In the genomic region with DNA sequence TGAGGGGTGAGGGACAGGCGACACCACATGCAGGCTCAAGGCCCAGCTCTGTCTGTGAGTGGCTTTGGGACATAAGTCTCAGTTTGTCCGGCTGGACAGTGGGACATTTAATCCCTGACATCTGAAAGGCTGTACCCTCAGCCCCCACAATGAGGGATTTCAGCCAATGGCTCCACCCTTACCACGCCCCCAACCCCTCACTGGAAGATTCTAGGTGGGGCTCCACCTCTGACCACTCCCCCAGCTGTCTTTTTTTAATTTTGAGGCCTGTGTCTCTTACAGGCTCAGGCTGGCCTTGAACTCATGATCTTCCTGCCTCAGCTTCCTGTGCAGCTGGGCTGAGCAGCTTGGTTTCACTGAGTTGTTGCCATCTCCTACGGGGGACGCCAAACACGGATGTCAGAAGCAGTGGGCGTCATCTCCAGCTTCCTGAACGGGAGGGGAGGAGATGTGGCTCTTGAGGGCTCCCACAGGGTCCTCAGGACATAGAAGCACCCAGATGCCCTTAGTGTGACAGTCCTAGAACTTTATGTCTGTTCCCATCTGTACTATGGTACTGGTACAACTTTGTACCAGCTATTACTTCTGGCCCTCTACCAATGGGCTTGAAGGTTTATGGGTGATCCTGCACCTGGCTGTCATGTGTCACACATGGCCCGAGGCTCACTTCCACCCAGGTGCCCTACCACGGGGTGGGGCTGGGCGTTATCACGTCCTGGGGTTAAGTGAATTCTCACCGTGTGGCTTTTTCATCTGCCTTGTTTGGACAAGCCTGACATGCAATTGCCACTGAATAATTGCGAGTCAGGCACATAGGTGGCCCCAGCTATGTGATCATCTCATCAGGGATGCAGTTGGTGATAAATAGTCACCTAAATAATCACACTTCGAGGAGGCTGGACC, we compare ENCODE assay signal across 9 mouse cellular contexts. TPM values are rescaled to one million over a fixed set of nuclear protein-coding genes. Genes with fewer than 3 reads are reported as not detected.
A peak's percentile ranks its signal among the peaks of the same experiment; 100 is the strongest.
DNase-seq lines count a peak whose midpoint lies in the region; ATAC-seq and TF ChIP-seq lines count a peak whose summit lies in the region.
"Had no signal": no experiment of that assay in that cellular context is flagged by ENCODE, and none has a peak within 500 bp of the region (broad histone marks: within the 10 kb centered on the region; RNA-seq: fewer than 3 reads in every experiment).

No protein-coding gene starts in this region.

- H3K27ac ChIP-seq in intestine, embryonic 14.5 days (ENCODE audit: low read depth): no peak overlapping the region
- no peak overlapping the region for H3K27ac ChIP-seq in intestine, embryonic 15.5 days
- peak overlapping the region; percentile 4; the same call in 1 of the 2 replicates for H3K27ac ChIP-seq in forebrain, postnatal 0 days (ENCODE audit: low read depth, low read length)
- peak overlapping the region; percentile 88 for H3K27ac ChIP-seq in macrophage
- H3K27ac ChIP-seq: liver, embryonic 14.5 days had no signal

- peak; percentile 48 for DNase-seq in intestine, embryonic 14.5 days (ENCODE audit: low spot score)
- peak; percentile 37 for DNase-seq in thymus, postnatal 0 days (ENCODE audit: low spot score)
- DNase-seq in thymus, adult 18-20 months: no peak
- no peak for DNase-seq in forebrain, postnatal 0 days
- DNase-seq in testis, postnatal 14 days (ENCODE audit: low spot score): peak; percentile 55
- no peak for DNase-seq in frontal cortex, postnatal 10 days (ENCODE audit: low spot score in 2 of 2)

- H3K27me3 ChIP-seq in intestine, embryonic 14.5 days (replicated peaks; ENCODE audit: control insufficient read depth, insufficient read depth, low read length): 0 out of 2 replicates have a peak, but pooled peaks cover 3% of the 10 kb centered on the region
- H3K27me3 ChIP-seq in intestine, embryonic 15.5 days (replicated peaks): 0 out of 2 replicates have a peak, but pooled peaks cover 7% of the 10 kb centered on the region
- no peaks in the 10 kb centered on the region for H3K27me3 ChIP-seq in forebrain, postnatal 0 days (ENCODE audit: insufficient read depth, low read length)

- no peaks in the 10 kb centered on the region for H3K79me2 ChIP-seq in macrophage (ENCODE audit: inconsistent target)

- no peaks in the 10 kb centered on the region for H3K9me3 ChIP-seq in intestine, embryonic 14.5 days (ENCODE audit: control insufficient read depth, low read length)
- no peaks in the 10 kb centered on the region for H3K9me3 ChIP-seq in intestine, embryonic 15.5 days
- H3K9me3 ChIP-seq in forebrain, postnatal 0 days (ENCODE audit: low read length): no peaks in the 10 kb centered on the region

- no peak overlapping the region for H3K4me3 ChIP-seq in intestine, embryonic 14.5 days (ENCODE audit: low read depth, low read length)
- no peak overlapping the region for H3K4me3 ChIP-seq in intestine, embryonic 15.5 days (replicated peaks)
- H3K4me3 ChIP-seq in forebrain, postnatal 0 days (ENCODE audit: low read depth, low read length): no peak overlapping the region
- peak overlapping the region; percentile 45 for H3K4me3 ChIP-seq in macrophage (ENCODE audit: inconsistent target)

- no peaks in the 10 kb centered on the region for H3K36me3 ChIP-seq in intestine, embryonic 14.5 days (ENCODE audit: control insufficient read depth, insufficient read depth, low read length)
- H3K36me3 ChIP-seq in intestine, embryonic 15.5 days: no peaks in the 10 kb centered on the region
- H3K36me3 ChIP-seq in forebrain, postnatal 0 days (ENCODE audit: insufficient read depth): no peaks in the 10 kb centered on the region
- no peaks in the 10 kb centered on the region for H3K36me3 ChIP-seq in macrophage (ENCODE audit: inconsistent target)

- TF ChIP-seq CTCF in forebrain, postnatal 0 days (IDR thresholded peaks at IDR 0.05; ENCODE audit: low read depth): no peak

- no peak for ATAC-seq in intestine, embryonic 14.5 days (replicated peaks; ENCODE audit: low FRiP score, low TSS enrichment, low read depth)
- no peak for ATAC-seq in intestine, embryonic 15.5 days
- no peak for ATAC-seq in forebrain, postnatal 0 days

- no peak overlapping the region for H3K4me2 ChIP-seq in intestine, embryonic 14.5 days (ENCODE audit: low read length)
- H3K4me2 ChIP-seq in intestine, embryonic 15.5 days (replicated peaks): no peak overlapping the region
- no peak overlapping the region for H3K4me2 ChIP-seq in forebrain, postnatal 0 days (ENCODE audit: low read depth)

- peaks cover 3% of the 10 kb centered on the region; the same call in 1 of the 2 replicates for H3K4me1 ChIP-seq in intestine, embryonic 14.5 days (replicated peaks; ENCODE audit: control insufficient read depth, insufficient read depth, low read length)
- H3K4me1 ChIP-seq in intestine, embryonic 15.5 days (replicated peaks): peaks cover 32% of the 10 kb centered on the region
- H3K4me1 ChIP-seq in forebrain, postnatal 0 days (ENCODE audit: insufficient read depth): peaks cover 12% of the 10 kb centered on the region; the same call in 1 of the 2 replicates

- no peak overlapping the region for H3K9ac ChIP-seq in intestine, embryonic 14.5 days (ENCODE audit: low read length)
- H3K9ac ChIP-seq in intestine, embryonic 15.5 days: no peak overlapping the region
- no peak overlapping the region for H3K9ac ChIP-seq in forebrain, postnatal 0 days
- H3K9ac ChIP-seq: liver, embryonic 14.5 days had no signal

- WGBS in intestine, embryonic 14.5 days: 55% methylated on average over 15 of the region's 15 CpGs
- 46% methylated on average over 15 of the region's 15 CpGs for WGBS in intestine, embryonic 15.5 days
- WGBS in forebrain, postnatal 0 days: 59% methylated on average over 15 of the region's 15 CpGs
- 47% methylated on average over 15 of the region's 15 CpGs for WGBS in macrophage (ENCODE audit: missing documents)

RNA-seq across cellular contexts. Expression of a gene that starts 20.8 kb away (rescaled TPM):
- polyA plus RNA-seq in intestine, embryonic 14.5 days (2014; fragmentation: Nextera tagmentation; extraction: Ambion mirVana): 52.4 and 57.2 TPM in 2 replicates
- 52.8 and 56.0 TPM in 2 replicates for polyA plus RNA-seq in intestine, embryonic 15.5 days (2015; fragmentation: Nextera tagmentation; extraction: Ambion mirVana)
- 21.5 and 21.9 TPM in 2 replicates for polyA plus RNA-seq in thymus, postnatal 0 days (2015; fragmentation: Nextera tagmentation; extraction: Ambion mirVana)
- 9.0 and 14.5 TPM in 2 replicates for total RNA-seq in forebrain, postnatal 0 days (2014; rRNA removed)
- polyA plus RNA-seq in forebrain, postnatal 0 days (2015; fragmentation: Nextera tagmentation; extraction: Ambion mirVana): 14.8 and 23.1 TPM in 2 replicates
- total RNA-seq in macrophage (2018; cell fraction: chromatin; rRNA removed): 10 to 100 TPM in 18 of 26 experiments, 1 to 10 TPM in 8; 2.2 to 42.9 (median 17.2) TPM
- total RNA-seq in macrophage (2018; cell fraction: cytosol; rRNA removed): 100 to 1,000 TPM in 1 of 26 experiments, 10 to 100 TPM in 25; 25.2 to 102 (median 68.1) TPM
- 10 to 100 TPM in 24 of 26 experiments, 1 to 10 TPM in 2; 8.2 to 98.8 (median 37.1) TPM for total RNA-seq in macrophage (2018; cell fraction: nucleus; rRNA removed)
- polyA plus RNA-seq in macrophage (2018): 33.6 to 60.6 TPM (median 57.7 TPM) in 3 replicates

RNA-seq across cellular contexts. Expression of a gene that starts 41.8 kb away (rescaled TPM):
- polyA plus RNA-seq in intestine, embryonic 14.5 days (2014; fragmentation: Nextera tagmentation; extraction: Ambion mirVana): 99.8 and 125 TPM in 2 replicates
- 235 and 288 TPM in 2 replicates for polyA plus RNA-seq in intestine, embryonic 15.5 days (2015; fragmentation: Nextera tagmentation; extraction: Ambion mirVana)
- 12.5 and 14.0 TPM in 2 replicates for polyA plus RNA-seq in thymus, postnatal 0 days (2015; fragmentation: Nextera tagmentation; extraction: Ambion mirVana)
- 0.77 and 1.3 TPM in 2 replicates for total RNA-seq in forebrain, postnatal 0 days (2014; rRNA removed)
- 1.7 TPM in 2 replicates for polyA plus RNA-seq in forebrain, postnatal 0 days (2015; fragmentation: Nextera tagmentation; extraction: Ambion mirVana)
- 1 to 10 TPM in 19 of 26 experiments, under 1 TPM in 2, not detected in 5; 0.62 to 6.3 (median 2.6) TPM for total RNA-seq in macrophage (2018; cell fraction: chromatin; rRNA removed)
- total RNA-seq in macrophage (2018; cell fraction: cytosol; rRNA removed): 10 to 100 TPM in 25 of 26 experiments, 1 to 10 TPM in 1; 9.7 to 17.7 (median 13.3) TPM
- 10 to 100 TPM in 1 of 26 experiments, 1 to 10 TPM in 25; 1.4 to 11.8 (median 5.5) TPM for total RNA-seq in macrophage (2018; cell fraction: nucleus; rRNA removed)
- 9.6 to 21.8 TPM (median 14.6 TPM) in 3 replicates for polyA plus RNA-seq in macrophage (2018)

RNA-seq across cellular contexts. Expression of a gene that starts 45.8 kb away (rescaled TPM):
- polyA plus RNA-seq in intestine, embryonic 14.5 days (2014; fragmentation: Nextera tagmentation; extraction: Ambion mirVana): 0.37 and 0.44 TPM in 2 replicates
- 1.4 TPM in 1 of 2 replicates, not detected in the other for polyA plus RNA-seq in intestine, embryonic 15.5 days (2015; fragmentation: Nextera tagmentation; extraction: Ambion mirVana)
- 0.72 and 1.5 TPM in 2 replicates for polyA plus RNA-seq in thymus, postnatal 0 days (2015; fragmentation: Nextera tagmentation; extraction: Ambion mirVana)
- 5.8 and 16.6 TPM in 2 replicates for total RNA-seq in forebrain, postnatal 0 days (2014; rRNA removed)
- 1.9 and 3.7 TPM in 2 replicates for polyA plus RNA-seq in forebrain, postnatal 0 days (2015; fragmentation: Nextera tagmentation; extraction: Ambion mirVana)
- 1 to 10 TPM in 17 of 26 experiments, not detected in 9; 1.1 to 5.7 (median 2.3) TPM for total RNA-seq in macrophage (2018; cell fraction: chromatin; rRNA removed)
- total RNA-seq in macrophage (2018; cell fraction: cytosol; rRNA removed): 1 to 10 TPM in 1 of 26 experiments, under 1 TPM in 7, not detected in 18; 0.22 to 1.1 (median 0.36) TPM
- 1 to 10 TPM in 9 of 26 experiments, under 1 TPM in 1, not detected in 16; 0.63 to 8.6 (median 2.8) TPM for total RNA-seq in macrophage (2018; cell fraction: nucleus; rRNA removed)
- polyA plus RNA-seq in macrophage (2018): 0.57 TPM in 1 of 3 replicates, not detected in the others

RNA-seq across cellular contexts. Expression of a gene that starts 47.9 kb away (rescaled TPM):
- polyA plus RNA-seq in intestine, embryonic 14.5 days (2014; fragmentation: Nextera tagmentation; extraction: Ambion mirVana): 1.3 and 1.8 TPM in 2 replicates
- 1.7 TPM in 2 replicates for polyA plus RNA-seq in intestine, embryonic 15.5 days (2015; fragmentation: Nextera tagmentation; extraction: Ambion mirVana)
- 0.04 and 0.25 TPM in 2 replicates for polyA plus RNA-seq in thymus, postnatal 0 days (2015; fragmentation: Nextera tagmentation; extraction: Ambion mirVana)
- total RNA-seq in forebrain, postnatal 0 days (2014; rRNA removed): 122 and 166 TPM in 2 replicates
- 59.9 and 71.3 TPM in 2 replicates for polyA plus RNA-seq in forebrain, postnatal 0 days (2015; fragmentation: Nextera tagmentation; extraction: Ambion mirVana)
- total RNA-seq in macrophage (2018; cell fraction: chromatin; rRNA removed): under 1 TPM in 5 of 26 experiments, not detected in 21; 0.16 to 0.57 (median 0.38) TPM
- under 1 TPM in 9 of 26 experiments, not detected in 17; 0.03 to 0.24 (median 0.05) TPM for total RNA-seq in macrophage (2018; cell fraction: cytosol; rRNA removed)
- total RNA-seq in macrophage (2018; cell fraction: nucleus; rRNA removed): under 1 TPM in 4 of 26 experiments, not detected in 22; 0.10 to 0.44 (median 0.15) TPM
- 0.04 TPM in 1 of 3 replicates, not detected in the others for polyA plus RNA-seq in macrophage (2018)

RNA-seq across cellular contexts. Expression of a gene that starts 50.3 kb away (rescaled TPM):
- polyA plus RNA-seq in intestine, embryonic 14.5 days (2014; fragmentation: Nextera tagmentation; extraction: Ambion mirVana): 2.4 and 4.2 TPM in 2 replicates
- polyA plus RNA-seq in intestine, embryonic 15.5 days (2015; fragmentation: Nextera tagmentation; extraction: Ambion mirVana): 2.8 and 3.6 TPM in 2 replicates
- 2.3 TPM in 2 replicates for polyA plus RNA-seq in thymus, postnatal 0 days (2015; fragmentation: Nextera tagmentation; extraction: Ambion mirVana)
- 2.5 and 3.3 TPM in 2 replicates for total RNA-seq in forebrain, postnatal 0 days (2014; rRNA removed)
- polyA plus RNA-seq in forebrain, postnatal 0 days (2015; fragmentation: Nextera tagmentation; extraction: Ambion mirVana): 5.0 and 7.3 TPM in 2 replicates
- total RNA-seq in macrophage (2018; cell fraction: chromatin; rRNA removed): 1 to 10 TPM in 22 of 26 experiments, under 1 TPM in 3, not detected in 1; 0.38 to 4.3 (median 2.4) TPM
- total RNA-seq in macrophage (2018; cell fraction: cytosol; rRNA removed): 1 to 10 TPM in 1 of 26 experiments, under 1 TPM in 25; 0.15 to 1.2 (median 0.53) TPM
- 1 to 10 TPM in 25 of 26 experiments, under 1 TPM in 1; 0.81 to 7.0 (median 2.7) TPM for total RNA-seq in macrophage (2018; cell fraction: nucleus; rRNA removed)
- 0.07 to 1.0 TPM (median 0.46 TPM) in 3 replicates for polyA plus RNA-seq in macrophage (2018)

Comparison
In these comparisons a context has a peak if more than half of its experiments do, and no peak if none do; other contexts are left out.
1. DNase-seq: peak in intestine, embryonic 14.5 days (single experiment), thymus, postnatal 0 days (single experiment) and testis, postnatal 14 days (single experiment); none in thymus, adult 18-20 months (0 of 2), forebrain, postnatal 0 days (single experiment) and frontal cortex, postnatal 10 days (0 of 2).
2. H3K27ac ChIP-seq: peak in forebrain, postnatal 0 days (single experiment) and macrophage (single experiment); none in intestine, embryonic 14.5 days (single experiment) and intestine, embryonic 15.5 days (single experiment).